Mouse (Mus musculus): Measurements from ENCODE around the gene Rangrf. TPM values are rescaled to one million over a fixed set of nuclear protein-coding genes. Genes with fewer than 3 reads are reported as not detected.
"Not testable (repeated sequence)": the region's sequence is repeated elsewhere in the genome, so short reads cannot be mapped to it uniquely, and the experiment has no call there.

The Rangrf gene
- polyA plus RNA-seq (2012; rRNA removed), result 11.6 and 15.4 TPM in 2 replicates

GRCm38 (mm10) chr11:68975085-68975484 lies at the start of gene Rangrf:
Rangrf (minus strand) TSS chr11:68975185.
- no peak within 1 kb of the TSS for H3K4me3 ChIP-seq (replicated peaks; ENCODE audit: extremely low read depth, low read depth, low read length)
- WGBS, result 79% methylated on average over 7 of the region's 7 CpGs
- TF ChIP-seq CTCF (IDR thresholded peaks at IDR 0.05; ENCODE audit: insufficient read depth, low read length) (no peak), POLR2A (IDR thresholded peaks at IDR 0.05; ENCODE audit: borderline replicate concordance, extremely low read depth, low read depth, low read length) (no peak)
- DNase-seq, result no peak
- H3K4me1 ChIP-seq (ENCODE audit: control insufficient read depth, insufficient read depth, low read length), result peaks cover 10% of the 10 kb centered on the region

- H3K4me1 ChIP-seq (ENCODE audit: control insufficient read depth, insufficient read depth, low read length), result no peaks in the 10 kb centered on the region; the same call in 1 of the 2 replicates
- DNase-seq, result no peak
- H3K4me3 ChIP-seq (replicated peaks; ENCODE audit: extremely low read depth, low read depth, low read length), result no peak overlapping the region
- TF ChIP-seq POLR2A (IDR thresholded peaks at IDR 0.05; ENCODE audit: borderline replicate concordance, extremely low read depth, low read depth, low read length) (no peak), CTCF (IDR thresholded peaks at IDR 0.05; ENCODE audit: insufficient read depth, low read length) (no peak)
These were observed 45.7 kb upstream of the Rangrf start for GRCm38 (mm10) chr11:69020691-69021090.

- no peak overlapping the region for H3K4me3 ChIP-seq (replicated peaks; ENCODE audit: extremely low read depth, low read depth, low read length)
- no peak for DNase-seq
- peaks cover 3% of the 10 kb centered on the region; the same call in 1 of the 2 replicates for H3K4me1 ChIP-seq (ENCODE audit: control insufficient read depth, insufficient read depth, low read length)
- 56% methylated on average over 3 of the region's 3 CpGs for WGBS
- TF ChIP-seq POLR2A (IDR thresholded peaks at IDR 0.05; ENCODE audit: borderline replicate concordance, extremely low read depth, low read depth, low read length), result no peak
- no peak for TF ChIP-seq CTCF (IDR thresholded peaks at IDR 0.05; ENCODE audit: insufficient read depth, low read length)
These were observed 41.8 kb upstream of the Rangrf start for GRCm38 (mm10) chr11:69016755-69017154.

GRCm38 (mm10) chr11:69015644-69016441 lies 40.9 kb upstream of the Rangrf start, which contains the start of gene Ctc1:
Ctc1 (plus strand) TSS chr11:69015911.
- peaks cover 3% of the 10 kb centered on the region; the same call in 1 of the 2 replicates for H3K4me1 ChIP-seq (ENCODE audit: control insufficient read depth, insufficient read depth, low read length)
- peak; percentile 75 for TF ChIP-seq CTCF (IDR thresholded peaks at IDR 0.05; ENCODE audit: insufficient read depth, low read length)
- peak; percentile 95; the same call in 1 of the 2 replicates for TF ChIP-seq POLR2A (IDR thresholded peaks at IDR 0.05; ENCODE audit: borderline replicate concordance, extremely low read depth, low read depth, low read length)
- H3K4me3 ChIP-seq (replicated peaks; ENCODE audit: extremely low read depth, low read depth, low read length), result peak within 1 kb of the TSS; percentile 97
- DNase-seq, result peak; percentile 85
- WGBS, result 1% methylated on average over 38 of the region's 38 CpGs

- DNase-seq, result peak; percentile 85
- TF ChIP-seq POLR2A (IDR thresholded peaks at IDR 0.05; ENCODE audit: borderline replicate concordance, extremely low read depth, low read depth, low read length) (peak; percentile 87; the same call in 1 of the 2 replicates), CTCF (IDR thresholded peaks at IDR 0.05; ENCODE audit: insufficient read depth, low read length) (no peak)
- under 1% methylated on average over 18 of the region's 18 CpGs for WGBS
- H3K4me3 ChIP-seq (replicated peaks; ENCODE audit: extremely low read depth, low read depth, low read length), result peak overlapping the region; percentile 62
- H3K4me1 ChIP-seq (ENCODE audit: control insufficient read depth, insufficient read depth, low read length), result peaks cover 3% of the 10 kb centered on the region; the same call in 1 of the 2 replicates
These were observed 37.2 kb upstream of the Rangrf start for GRCm38 (mm10) chr11:69012071-69012601.

GRCm38 (mm10) chr11:69011445-69011844 lies 36.5 kb upstream of the Rangrf start:
- H3K4me1 ChIP-seq (ENCODE audit: control insufficient read depth, insufficient read depth, low read length); H3K4me3 ChIP-seq (replicated peaks; ENCODE audit: extremely low read depth, low read depth, low read length); DNase-seq: not testable (repeated sequence)
- 47% methylated on average over 2 of the region's 2 CpGs for WGBS

- Histone ChIP-seq H3K4me1 (ENCODE audit: control insufficient read depth, insufficient read depth, low read length) (0 out of 2 replicates have a peak, but pooled peaks cover 3% of the 10 kb centered on the region), H3K4me3 (replicated peaks; ENCODE audit: extremely low read depth, low read depth, low read length) (no peak overlapping the region)
- DNase-seq, result no peak
- 79% methylated on average over 15 of the region's 15 CpGs for WGBS
- TF ChIP-seq POLR2A (IDR thresholded peaks at IDR 0.05; ENCODE audit: borderline replicate concordance, extremely low read depth, low read depth, low read length), result no peak
- TF ChIP-seq CTCF (IDR thresholded peaks at IDR 0.05; ENCODE audit: insufficient read depth, low read length), result no peak
These were observed 35.7 kb upstream of the Rangrf start for GRCm38 (mm10) chr11:69010400-69011323.

DNA sequence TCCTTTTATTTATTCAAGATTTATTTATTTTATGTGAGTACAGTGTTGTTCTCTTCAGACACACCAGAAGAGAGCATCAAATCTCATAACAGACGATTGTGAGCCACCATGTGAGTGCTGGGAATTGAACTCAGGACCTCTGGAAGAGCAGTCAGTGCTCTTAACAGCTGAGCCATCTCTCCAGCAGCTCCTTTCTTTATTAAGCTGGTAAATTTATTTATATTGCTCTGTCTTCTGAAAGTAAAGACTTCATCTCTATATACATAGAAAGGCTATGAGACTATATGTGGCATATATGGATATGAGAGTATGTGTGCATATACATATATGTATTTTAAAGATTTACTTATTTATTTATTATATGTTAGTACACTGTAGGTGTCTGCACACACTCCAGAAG lies 34.5 kb upstream of the Rangrf start:
- TF ChIP-seq CTCF (IDR thresholded peaks at IDR 0.05; ENCODE audit: insufficient read depth, low read length), result no peak
- no peak for TF ChIP-seq POLR2A (IDR thresholded peaks at IDR 0.05; ENCODE audit: borderline replicate concordance, extremely low read depth, low read depth, low read length)
- H3K4me1 ChIP-seq (ENCODE audit: control insufficient read depth, insufficient read depth, low read length), result no peaks in the 10 kb centered on the region
- no peak overlapping the region for H3K4me3 ChIP-seq (replicated peaks; ENCODE audit: extremely low read depth, low read depth, low read length)
- WGBS, result 86% methylated on average over 1 of the region's 1 CpGs
- no peak for DNase-seq
